Mouse (Mus musculus): ENCODE measurements around the gene Acan.

DNA sequence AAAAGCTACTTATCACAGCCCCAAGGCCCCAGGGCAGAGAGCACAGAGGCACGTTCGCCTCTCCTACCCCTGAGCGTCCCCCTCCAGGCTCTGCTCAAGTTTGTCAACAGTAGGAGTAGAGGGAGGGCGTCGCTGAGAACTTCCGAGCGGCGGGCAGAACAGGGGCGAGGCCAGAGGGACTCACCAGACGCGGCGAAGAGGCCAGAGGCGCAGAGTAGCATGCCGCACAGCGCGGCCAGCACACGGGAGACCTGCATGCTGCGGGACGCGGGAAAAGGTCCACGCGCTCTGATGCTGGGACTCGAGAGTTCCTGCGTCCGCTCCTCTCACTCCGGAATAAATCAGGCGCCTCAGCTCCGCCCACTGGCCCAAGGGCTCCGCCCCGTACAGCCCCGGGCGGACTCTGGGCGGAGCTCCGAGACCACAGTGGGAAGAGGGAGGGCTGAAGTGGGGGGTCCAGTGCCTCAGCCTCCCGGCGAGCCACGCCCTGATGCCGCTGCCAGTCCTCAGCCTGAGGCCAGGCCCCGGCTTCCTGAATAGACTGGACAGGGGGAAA, 95.5 kb downstream of the Acan start, which contains the start of gene Mfge8:
- no peak for TF ChIP-seq CTCF (conservative IDR thresholded peaks at IDR 0.05; ENCODE audit: low read length)
- no peak for TF ChIP-seq NANOG (IDR thresholded peaks at IDR 0.05; ENCODE audit: borderline replicate concordance, low read length)
